In the genomic region with DNA sequence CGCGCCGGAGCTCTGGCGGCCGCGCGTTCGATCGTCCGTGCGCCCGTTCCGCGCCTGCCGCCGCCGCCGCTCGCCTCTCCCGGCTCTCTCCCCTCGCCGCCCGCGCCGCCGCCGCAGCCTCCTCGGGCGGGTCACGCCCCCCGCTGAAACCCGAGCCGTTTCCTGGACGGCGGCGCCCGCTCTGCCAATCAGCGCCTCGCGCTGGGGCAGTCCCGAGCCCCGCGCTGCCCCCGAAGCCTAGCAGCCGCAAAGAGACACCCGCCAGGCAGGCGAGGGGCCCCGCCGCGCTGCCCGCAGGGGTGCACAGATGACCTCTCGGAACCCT, we compare ENCODE assay signal across 8 mouse cellular contexts.
A peak's percentile ranks its signal among the peaks of the same experiment; 100 is the strongest.
DNase-seq lines count a peak whose midpoint lies in the region; ATAC-seq and TF ChIP-seq lines count a peak whose summit lies in the region.

No protein-coding gene starts in this region.

- no peaks in the 10 kb centered on the region for H3K9me3 ChIP-seq in hindbrain, embryonic 12.5 days (replicated peaks)
- no peaks in the 10 kb centered on the region for H3K9me3 ChIP-seq in limb, embryonic 11.5 days (ENCODE audit: control insufficient read depth, low read length)
- H3K9me3 ChIP-seq in midbrain, embryonic 11.5 days (ENCODE audit: control insufficient read depth, low read length) = no peaks in the 10 kb centered on the region
- no peaks in the 10 kb centered on the region for H3K9me3 ChIP-seq in stomach, embryonic 14.5 days (ENCODE audit: control insufficient read depth, low read depth, low read length)

- H3K27ac ChIP-seq in gastrocnemius, adult 2 months = peak overlapping the region; percentile 46
- peak overlapping the region; percentile 89 for H3K27ac ChIP-seq in hindbrain, embryonic 12.5 days
- H3K27ac ChIP-seq in limb, embryonic 11.5 days (replicated peaks; ENCODE audit: low read depth, low read length) = peak overlapping the region; percentile 75
- peak overlapping the region; percentile 76 for H3K27ac ChIP-seq in midbrain, embryonic 11.5 days (ENCODE audit: low read depth, low read length)
- peak overlapping the region; percentile 91 for H3K27ac ChIP-seq in stomach, embryonic 14.5 days (ENCODE audit: low read length)

- peaks cover 57% of the 10 kb centered on the region for H3K4me1 ChIP-seq in hindbrain, embryonic 12.5 days
- H3K4me1 ChIP-seq in limb, embryonic 11.5 days (ENCODE audit: control insufficient read depth, insufficient read depth, low read length) = peaks cover 24% of the 10 kb centered on the region
- peaks cover 66% of the 10 kb centered on the region for H3K4me1 ChIP-seq in midbrain, embryonic 11.5 days (ENCODE audit: control insufficient read depth, insufficient read depth, low read length)
- H3K4me1 ChIP-seq in stomach, embryonic 14.5 days (ENCODE audit: control insufficient read depth, insufficient read depth, low read length) = peaks cover 17% of the 10 kb centered on the region

- H3K4me2 ChIP-seq in hindbrain, embryonic 12.5 days (replicated peaks) = peak overlapping the region; percentile 91
- peak overlapping the region; percentile 85 for H3K4me2 ChIP-seq in limb, embryonic 11.5 days (ENCODE audit: low read depth, severe bottlenecking)
- H3K4me2 ChIP-seq in midbrain, embryonic 11.5 days = peak overlapping the region; percentile 77
- peak overlapping the region; percentile 63 for H3K4me2 ChIP-seq in stomach, embryonic 14.5 days (replicated peaks; ENCODE audit: low read depth, low read length)

- peak; percentile 91 for DNase-seq in ZHBTc4 (ENCODE audit: low read depth, low spot score)
- peak; percentile 46 to 48 for DNase-seq in cerebellum, postnatal 14 days
- DNase-seq in gastrocnemius, adult 2 months = peak; percentile 85
- DNase-seq in limb, embryonic 11.5 days (ENCODE audit: low spot score) = peak; percentile 93
- peak; percentile 97 for DNase-seq in midbrain, embryonic 11.5 days (ENCODE audit: low spot score, missing footprints)

- peak; percentile 62 for ATAC-seq in hindbrain, embryonic 12.5 days (ENCODE audit: low FRiP score)
- ATAC-seq in limb, embryonic 11.5 days (ENCODE audit: insufficient number of reproducible peaks, low FRiP score, low TSS enrichment, low read depth) = peak; percentile 78
- peak; percentile 76 for ATAC-seq in midbrain, embryonic 11.5 days (ENCODE audit: low FRiP score)
- peak; percentile 90 for ATAC-seq in stomach, embryonic 14.5 days (ENCODE audit: insufficient number of reproducible peaks, insufficient read depth, low FRiP score, low read depth)
- ATAC-seq in inflammation-experienced regulatory T-cells, adult 6 months = no peak

- H3K36me3 ChIP-seq in hindbrain, embryonic 12.5 days = no peaks in the 10 kb centered on the region
- H3K36me3 ChIP-seq in limb, embryonic 11.5 days (ENCODE audit: control insufficient read depth, insufficient read depth, low read length) = no peaks in the 10 kb centered on the region
- no peaks in the 10 kb centered on the region for H3K36me3 ChIP-seq in midbrain, embryonic 11.5 days (ENCODE audit: control insufficient read depth, insufficient read depth, low read length)
- H3K36me3 ChIP-seq in stomach, embryonic 14.5 days (ENCODE audit: control insufficient read depth, insufficient read depth, low read length) = peaks cover 5% of the 10 kb centered on the region; the same call in 1 of the 2 replicates

- peak overlapping the region; percentile 76 for H3K4me3 ChIP-seq in gastrocnemius, adult 2 months
- peak overlapping the region; percentile 72 for H3K4me3 ChIP-seq in hindbrain, embryonic 12.5 days
- H3K4me3 ChIP-seq in limb, embryonic 11.5 days (ENCODE audit: low read depth, low read length) = peak overlapping the region; percentile 82
- H3K4me3 ChIP-seq in midbrain, embryonic 11.5 days (ENCODE audit: low read depth, low read length) = peak overlapping the region; percentile 91
- peak overlapping the region; percentile 71 for H3K4me3 ChIP-seq in stomach, embryonic 14.5 days (ENCODE audit: low read depth, low read length)

- no peak for TF ChIP-seq CTCF in gastrocnemius, adult 2 months (IDR thresholded peaks at IDR 0.05)

- 0 out of 2 replicates have a peak, but pooled peaks cover 8% of the 10 kb centered on the region for H3K27me3 ChIP-seq in hindbrain, embryonic 12.5 days
- H3K27me3 ChIP-seq in limb, embryonic 11.5 days (ENCODE audit: control insufficient read depth, insufficient read depth, low read length) = peaks cover 2% of the 10 kb centered on the region; the same call in 1 of the 2 replicates
- H3K27me3 ChIP-seq in midbrain, embryonic 11.5 days (ENCODE audit: control insufficient read depth, insufficient read depth, low read length) = peaks cover 4% of the 10 kb centered on the region
- no peaks in the 10 kb centered on the region for H3K27me3 ChIP-seq in stomach, embryonic 14.5 days (ENCODE audit: control insufficient read depth, insufficient read depth, low read length)

- WGBS in hindbrain, embryonic 12.5 days = 0% methylated on average over 29 of the region's 52 CpGs
- under 1% methylated on average over 38 of the region's 52 CpGs for WGBS in limb, embryonic 11.5 days
- WGBS in midbrain, embryonic 11.5 days = under 1% methylated on average over 34 of the region's 52 CpGs
- 1% methylated on average over 50 of the region's 52 CpGs for WGBS in stomach, embryonic 14.5 days

- H3K9ac ChIP-seq in hindbrain, embryonic 12.5 days = peak overlapping the region; percentile 87
- peak overlapping the region; percentile 86 for H3K9ac ChIP-seq in limb, embryonic 11.5 days (ENCODE audit: low read length)
- peak overlapping the region; percentile 94 for H3K9ac ChIP-seq in midbrain, embryonic 11.5 days (ENCODE audit: low read length)
- H3K9ac ChIP-seq in stomach, embryonic 14.5 days (replicated peaks; ENCODE audit: low read depth, low read length) = peak overlapping the region; percentile 93

- intact Hi-C loops in gastrocnemius, adult 2 months (cut with DNase I) = no loop called here

Comparison
In these comparisons a context has a peak if more than half of its experiments do, and no peak if none do; other contexts are left out.
1. DNase-seq: peak in every context shown above with its lines; median percentile 97 in midbrain, embryonic 11.5 days; 93 in limb, embryonic 11.5 days; 91 in ZHBTc4; 85 in gastrocnemius, adult 2 months; 47 in cerebellum, postnatal 14 days.